Mouse (Mus musculus): Measurements from ENCODE around the gene Tsks.

- TF ChIP-seq CTCF (IDR thresholded peaks at IDR 0.05; ENCODE audit: extremely low read depth, insufficient read length, insufficient replicate concordance, low read depth, low read length) (no peak), POLR2A (IDR thresholded peaks at IDR 0.05; ENCODE audit: low read depth, low read length) (peak; percentile 62; the same call in 1 of the 2 replicates)
Observed at GRCm38 (mm10) chr7:44986192-44986878, 43.3 kb downstream of the Tsks start, which contains the start of gene Prmt1.
